In the genomic region with DNA sequence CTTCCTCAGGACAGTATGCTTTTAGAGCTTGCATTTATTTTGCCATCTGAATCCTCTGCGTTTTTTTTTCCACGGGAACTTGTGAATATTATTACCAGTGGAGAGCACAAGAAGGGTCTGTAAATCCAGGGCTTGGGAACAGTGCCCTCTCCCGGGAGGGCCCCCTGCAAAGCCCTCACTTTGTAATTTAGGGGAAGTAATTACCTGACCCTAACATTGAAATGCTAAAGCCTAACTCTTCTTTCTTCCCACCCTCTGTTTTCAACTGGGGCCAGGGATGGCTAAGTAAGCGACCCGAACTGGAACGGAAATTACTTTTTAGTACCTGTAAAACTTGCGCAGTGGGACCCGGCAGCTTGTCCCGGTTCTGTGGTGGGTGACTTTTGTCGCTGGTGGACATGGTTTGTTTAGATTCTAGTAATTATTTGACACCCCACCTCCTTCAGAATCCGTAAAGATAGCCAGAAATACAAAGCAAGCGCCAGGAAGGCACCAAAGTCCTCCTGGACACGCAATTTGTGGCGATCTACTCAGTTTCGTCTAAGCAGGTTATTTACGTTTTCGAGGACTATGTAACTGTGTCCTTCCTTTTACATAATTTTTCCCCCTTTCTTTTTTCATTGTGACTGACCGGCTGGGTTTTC, we compare ENCODE assay signal across 8 mouse cellular contexts. TPM values are rescaled to one million over a fixed set of nuclear protein-coding genes. Genes with fewer than 3 reads are reported as not detected.
DNase-seq lines count a peak whose midpoint lies in the region; ATAC-seq and TF ChIP-seq lines count a peak whose summit lies in the region.

No protein-coding gene starts in this region.

- H3K27me3 ChIP-seq in heart, embryonic 10.5 days (ENCODE audit: insufficient read depth, poor library complexity, severe bottlenecking), result peaks cover 74% of the 10 kb centered on the region
- H3K27me3 ChIP-seq in hindbrain, embryonic 14.5 days (ENCODE audit: control insufficient read depth, insufficient read depth, low read length), result peaks cover 82% of the 10 kb centered on the region
- peaks cover 77% of the 10 kb centered on the region for H3K27me3 ChIP-seq in midbrain, embryonic 14.5 days (ENCODE audit: control insufficient read depth, insufficient read depth, low read length)

- H3K9ac ChIP-seq in hindbrain, embryonic 14.5 days, result peak overlapping the region; percentile 48
- H3K9ac ChIP-seq in midbrain, embryonic 14.5 days (replicated peaks; ENCODE audit: low read length), result peak overlapping the region; percentile 37

- H3K9me3 ChIP-seq in heart, embryonic 10.5 days, result no peaks in the 10 kb centered on the region
- H3K9me3 ChIP-seq in hindbrain, embryonic 14.5 days (ENCODE audit: control insufficient read depth, low read length), result no peaks in the 10 kb centered on the region
- H3K9me3 ChIP-seq in midbrain, embryonic 14.5 days (ENCODE audit: control insufficient read depth, low read length), result no peaks in the 10 kb centered on the region

- TF ChIP-seq POLR2A in cortical plate, adult 2 months (IDR thresholded peaks at IDR 0.05; ENCODE audit: extremely low read depth, insufficient read depth, low read length), result no peak

- H3K4me3 ChIP-seq in heart, embryonic 10.5 days, result peak overlapping the region; percentile 65
- H3K4me3 ChIP-seq in cortical plate, adult 2 months (ENCODE audit: insufficient read depth, low read length), result peak overlapping the region; percentile 43
- H3K4me3 ChIP-seq in hindbrain, embryonic 14.5 days (replicated peaks; ENCODE audit: low read length), result peak overlapping the region; percentile 29
- H3K4me3 ChIP-seq in midbrain, embryonic 14.5 days (replicated peaks; ENCODE audit: low read depth, low read length), result peak overlapping the region; percentile 29

- H3K36me3 ChIP-seq in heart, embryonic 10.5 days, result no peaks in the 10 kb centered on the region
- no peaks in the 10 kb centered on the region for H3K36me3 ChIP-seq in hindbrain, embryonic 14.5 days (replicated peaks; ENCODE audit: control insufficient read depth, insufficient read depth)
- no peaks in the 10 kb centered on the region for H3K36me3 ChIP-seq in midbrain, embryonic 14.5 days (ENCODE audit: control insufficient read depth, insufficient read depth, low read length)

- no peak for TF ChIP-seq CTCF in cortical plate, adult 2 months (IDR thresholded peaks at IDR 0.05; ENCODE audit: extremely low read depth, insufficient read depth, low read length)

- peaks cover 10% of the 10 kb centered on the region; the same call in 1 of the 2 replicates for H3K4me1 ChIP-seq in heart, embryonic 10.5 days
- H3K4me1 ChIP-seq in cortical plate, adult 2 months (ENCODE audit: control insufficient read depth, insufficient read depth, low read length), result no peaks in the 10 kb centered on the region
- peaks cover 29% of the 10 kb centered on the region for H3K4me1 ChIP-seq in hindbrain, embryonic 14.5 days (replicated peaks; ENCODE audit: control insufficient read depth, insufficient read depth, low read length)
- H3K4me1 ChIP-seq in midbrain, embryonic 14.5 days (ENCODE audit: control insufficient read depth, insufficient read depth, low read length), result peaks cover 17% of the 10 kb centered on the region

- ATAC-seq in hindbrain, embryonic 14.5 days (ENCODE audit: low FRiP score), result no peak
- ATAC-seq in midbrain, embryonic 14.5 days (ENCODE audit: low FRiP score, low TSS enrichment), result no peak
- no peak for ATAC-seq in frontal cortex, adult (ENCODE audit: low TSS enrichment)
- no peak for ATAC-seq in erythroblast, adult 5-6 weeks (replicated peaks; ENCODE audit: low FRiP score, poor library complexity, severe bottlenecking)

- no peak overlapping the region for H3K27ac ChIP-seq in heart, embryonic 10.5 days
- 0 out of 2 replicates have a peak overlapping the region, but pooled peaks have one; percentile 48 for H3K27ac ChIP-seq in cortical plate, adult 2 months (ENCODE audit: insufficient read depth, low read length)
- H3K27ac ChIP-seq in hindbrain, embryonic 14.5 days, result peak overlapping the region; percentile 75
- peak overlapping the region; percentile 75 for H3K27ac ChIP-seq in midbrain, embryonic 14.5 days (replicated peaks; ENCODE audit: low read depth, low read length)

- peak overlapping the region; percentile 63 for H3K4me2 ChIP-seq in hindbrain, embryonic 14.5 days (replicated peaks)
- H3K4me2 ChIP-seq in midbrain, embryonic 14.5 days (ENCODE audit: low read length), result peak overlapping the region; percentile 62

- no peak for DNase-seq in heart, embryonic 10.5 days (ENCODE audit: low spot score)
- DNase-seq in heart, adult 9 months (ENCODE audit: low spot score in 2 of 2), result no peak
- DNase-seq in hindbrain, embryonic 14.5 days (ENCODE audit: low spot score), result no peak
- DNase-seq in midbrain, embryonic 14.5 days, result peak; percentile 54
- no peak for DNase-seq in spleen, postnatal 14 days (ENCODE audit: low spot score in 2 of 2)

- WGBS in heart, embryonic 10.5 days, result 3% methylated on average over 18 of the region's 18 CpGs
- 1% methylated on average over 18 of the region's 18 CpGs for WGBS in hindbrain, embryonic 14.5 days
- WGBS in midbrain, embryonic 14.5 days, result 1% methylated on average over 18 of the region's 18 CpGs

RNA-seq across cellular contexts. Expression of gene Gm5089, which starts 44.9 kb away (rescaled TPM):
- not detected in 2 replicates for polyA plus RNA-seq in heart, embryonic 10.5 days (2016; fragmentation: Nextera tagmentation; extraction: Ambion mirVana)
- 0.13 and 0.17 TPM in 2 replicates for polyA plus RNA-seq in cortical plate, adult 2 months (2012; rRNA removed)
- 0.50 and 1.2 TPM in 2 replicates for polyA plus RNA-seq in hindbrain, embryonic 14.5 days (2014; fragmentation: Nextera tagmentation; extraction: Ambion mirVana)
- 0.70 and 0.75 TPM in 2 replicates for polyA plus RNA-seq in midbrain, embryonic 14.5 days (2014; fragmentation: Nextera tagmentation; extraction: Ambion mirVana)
- total RNA-seq in erythroblast, adult 5-6 weeks (2015; ENCODE audit: low replicate concordance), result not detected in 2 replicates
- not detected in 2 replicates for total RNA-seq in erythroblast, adult 5-6 weeks (2017; ENCODE audit: low replicate concordance)

RNA-seq across cellular contexts. Expression of gene Zic5, which starts 59.5 kb away (rescaled TPM):
- 0.04 and 0.30 TPM in 2 replicates for polyA plus RNA-seq in heart, embryonic 10.5 days (2016; fragmentation: Nextera tagmentation; extraction: Ambion mirVana)
- 2.8 and 3.3 TPM in 2 replicates for polyA plus RNA-seq in cortical plate, adult 2 months (2012; rRNA removed)
- 11.6 and 14.0 TPM in 2 replicates for polyA plus RNA-seq in hindbrain, embryonic 14.5 days (2014; fragmentation: Nextera tagmentation; extraction: Ambion mirVana)
- 9.9 and 14.9 TPM in 2 replicates for polyA plus RNA-seq in midbrain, embryonic 14.5 days (2014; fragmentation: Nextera tagmentation; extraction: Ambion mirVana)
- total RNA-seq in erythroblast, adult 5-6 weeks (2015; ENCODE audit: low replicate concordance), result not detected in 2 replicates
- not detected in 2 replicates for total RNA-seq in erythroblast, adult 5-6 weeks (2017; ENCODE audit: low replicate concordance)
